In the genomic region with DNA sequence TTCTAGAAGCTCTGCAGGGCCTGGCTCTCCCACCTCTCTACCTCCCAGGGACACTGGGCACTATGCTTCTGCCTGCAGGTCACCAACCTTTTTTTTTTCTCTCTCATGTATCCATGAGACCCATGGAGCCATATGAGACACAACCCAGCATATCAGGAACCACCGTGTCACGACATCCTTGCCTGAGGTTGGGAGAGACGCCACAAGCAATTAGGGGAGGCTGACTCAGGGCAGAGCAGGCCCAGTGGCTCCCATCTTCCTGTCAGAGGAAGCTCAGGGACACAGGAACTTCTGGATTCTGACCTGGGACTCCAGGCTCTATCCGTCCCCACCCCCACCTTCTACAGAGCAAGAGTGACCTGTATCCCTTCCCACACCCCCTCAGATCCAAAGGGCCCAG, we compare ENCODE assay signal across 35 mouse cellular contexts. TPM values are rescaled to one million over a fixed set of nuclear protein-coding genes. Genes with fewer than 3 reads are reported as not detected.
DNase-seq lines count a peak whose midpoint lies in the region; ATAC-seq and TF ChIP-seq lines count a peak whose summit lies in the region.
"Had no signal": no experiment of that assay in that cellular context is flagged by ENCODE, and none has a peak within 500 bp of the region (broad histone marks: within the 10 kb centered on the region; RNA-seq: fewer than 3 reads in every experiment).

No protein-coding gene starts in this region.

- no peak for TF ChIP-seq CTCF in midbrain, postnatal 0 days (IDR thresholded peaks at IDR 0.05)

- H3K4me2 ChIP-seq in hindbrain, embryonic 11.5 days (replicated peaks; ENCODE audit: low read depth, low read length) = no peak overlapping the region
- H3K4me2 ChIP-seq in liver, embryonic 16.5 days (ENCODE audit: low read depth, low read length) = no peak overlapping the region
- H3K4me2 ChIP-seq in midbrain, embryonic 14.5 days (ENCODE audit: low read length) = no peak overlapping the region
- H3K4me2 ChIP-seq in midbrain, postnatal 0 days (ENCODE audit: low read depth, low read length, poor library complexity, severe bottlenecking) = no peak overlapping the region
- H3K4me2 ChIP-seq: embryonic facial prominence, embryonic 12.5 days; heart, embryonic 13.5 days; hindbrain, embryonic 15.5 days; kidney, embryonic 15.5 days; limb, embryonic 13.5 days; liver, embryonic 15.5 days had no signal

- H3K36me3 ChIP-seq in hindbrain, embryonic 11.5 days (ENCODE audit: control insufficient read depth, insufficient read depth, low read length) = peaks cover 16% of the 10 kb centered on the region
- H3K36me3 ChIP-seq in hindbrain, embryonic 10.5 days = peaks cover 53% of the 10 kb centered on the region
- H3K36me3 ChIP-seq in liver, embryonic 16.5 days (ENCODE audit: control insufficient read depth, insufficient read depth) = peaks cover 34% of the 10 kb centered on the region
- peaks cover 53% of the 10 kb centered on the region for H3K36me3 ChIP-seq in midbrain, embryonic 14.5 days (ENCODE audit: control insufficient read depth, insufficient read depth, low read length)
- peaks cover 39% of the 10 kb centered on the region for H3K36me3 ChIP-seq in midbrain, postnatal 0 days (ENCODE audit: insufficient read depth, low read length)
- H3K36me3 ChIP-seq: heart, embryonic 13.5 days; limb, embryonic 13.5 days had no signal

- no peak overlapping the region for H3K27ac ChIP-seq in hindbrain, embryonic 11.5 days (ENCODE audit: low read depth, low read length)
- H3K27ac ChIP-seq in hindbrain, embryonic 10.5 days = no peak overlapping the region
- H3K27ac ChIP-seq in liver, embryonic 16.5 days (ENCODE audit: low read length) = no peak overlapping the region
- H3K27ac ChIP-seq in midbrain, embryonic 14.5 days (replicated peaks; ENCODE audit: low read depth, low read length) = peak overlapping the region; percentile 26; the same call in 1 of the 2 replicates
- no peak overlapping the region for H3K27ac ChIP-seq in midbrain, postnatal 0 days (ENCODE audit: low read depth, low read length)
- H3K27ac ChIP-seq: embryonic facial prominence, embryonic 12.5 days; heart, embryonic 13.5 days; hindbrain, embryonic 15.5 days; kidney, embryonic 15.5 days; limb, embryonic 13.5 days; liver, embryonic 15.5 days; macrophage; stomach, postnatal 0 days had no signal

- H3K4me1 ChIP-seq in hindbrain, embryonic 11.5 days (replicated peaks; ENCODE audit: control insufficient read depth, insufficient read depth, low read length) = no peaks in the 10 kb centered on the region; the same call in 1 of the 2 replicates
- H3K4me1 ChIP-seq in hindbrain, embryonic 10.5 days (replicated peaks) = peaks cover 29% of the 10 kb centered on the region
- peaks cover 5% of the 10 kb centered on the region for H3K4me1 ChIP-seq in liver, embryonic 16.5 days (ENCODE audit: control insufficient read depth, low read depth, low read length)
- H3K4me1 ChIP-seq in midbrain, embryonic 14.5 days (ENCODE audit: control insufficient read depth, insufficient read depth, low read length) = no peaks in the 10 kb centered on the region
- no peaks in the 10 kb centered on the region for H3K4me1 ChIP-seq in midbrain, postnatal 0 days (ENCODE audit: insufficient read depth, low read length)
- H3K4me1 ChIP-seq: embryonic facial prominence, embryonic 12.5 days; heart, embryonic 13.5 days; hindbrain, embryonic 15.5 days; kidney, embryonic 15.5 days; limb, embryonic 13.5 days had no signal

- 78% methylated on average over 4 of the region's 4 CpGs for WGBS in hindbrain, embryonic 11.5 days
- 80% methylated on average over 4 of the region's 4 CpGs for WGBS in hindbrain, embryonic 10.5 days
- WGBS in liver, embryonic 16.5 days (ENCODE audit: insufficient replicate concordance) = 70% methylated on average over 4 of the region's 4 CpGs
- 86% methylated on average over 4 of the region's 4 CpGs for WGBS in midbrain, embryonic 14.5 days
- 79% methylated on average over 4 of the region's 4 CpGs for WGBS in midbrain, postnatal 0 days

- 0 out of 2 replicates have a peak, but pooled peaks have one; percentile 8 for ATAC-seq in hindbrain, embryonic 11.5 days (ENCODE audit: low FRiP score)
- ATAC-seq in liver, embryonic 16.5 days (ENCODE audit: low read depth) = 0 out of 2 replicates have a peak, but pooled peaks have one; percentile 14
- ATAC-seq in midbrain, embryonic 14.5 days (ENCODE audit: low FRiP score, low TSS enrichment) = no peak
- ATAC-seq in midbrain, postnatal 0 days (ENCODE audit: low FRiP score) = no peak
- ATAC-seq: forebrain, embryonic 16.5 days had no signal

- H3K9ac ChIP-seq in hindbrain, embryonic 11.5 days (ENCODE audit: low read depth, low read length) = no peak overlapping the region
- H3K9ac ChIP-seq in liver, embryonic 16.5 days (ENCODE audit: low read depth, low read length) = no peak overlapping the region
- H3K9ac ChIP-seq in midbrain, embryonic 14.5 days (replicated peaks; ENCODE audit: low read length) = no peak overlapping the region
- H3K9ac ChIP-seq in midbrain, postnatal 0 days (replicated peaks; ENCODE audit: low read length, poor library complexity, severe bottlenecking) = no peak overlapping the region
- H3K9ac ChIP-seq: embryonic facial prominence, embryonic 12.5 days; heart, embryonic 13.5 days; hindbrain, embryonic 15.5 days; kidney, embryonic 15.5 days; limb, embryonic 13.5 days; liver, embryonic 15.5 days had no signal

- no peaks in the 10 kb centered on the region for H3K9me3 ChIP-seq in hindbrain, embryonic 11.5 days (ENCODE audit: control insufficient read depth, low read length)
- no peaks in the 10 kb centered on the region for H3K9me3 ChIP-seq in hindbrain, embryonic 10.5 days
- H3K9me3 ChIP-seq in liver, embryonic 16.5 days (replicated peaks; ENCODE audit: control insufficient read depth, low read length) = no peaks in the 10 kb centered on the region
- no peaks in the 10 kb centered on the region for H3K9me3 ChIP-seq in midbrain, embryonic 14.5 days (ENCODE audit: control insufficient read depth, low read length)
- no peaks in the 10 kb centered on the region for H3K9me3 ChIP-seq in midbrain, postnatal 0 days (ENCODE audit: low read length)
- H3K9me3 ChIP-seq: embryonic facial prominence, embryonic 12.5 days; heart, embryonic 13.5 days; hindbrain, embryonic 15.5 days; kidney, embryonic 15.5 days; limb, embryonic 13.5 days; liver, embryonic 15.5 days had no signal

- H3K4me3 ChIP-seq in hindbrain, embryonic 11.5 days (ENCODE audit: low read depth, low read length) = no peak overlapping the region
- H3K4me3 ChIP-seq in hindbrain, embryonic 10.5 days = no peak overlapping the region
- H3K4me3 ChIP-seq in liver, embryonic 16.5 days (ENCODE audit: low read depth, low read length) = no peak overlapping the region
- H3K4me3 ChIP-seq in midbrain, embryonic 14.5 days (replicated peaks; ENCODE audit: low read depth, low read length) = no peak overlapping the region
- no peak overlapping the region for H3K4me3 ChIP-seq in midbrain, postnatal 0 days (ENCODE audit: low read depth, low read length)
- H3K4me3 ChIP-seq: embryonic facial prominence, embryonic 12.5 days; heart, embryonic 13.5 days; hindbrain, embryonic 15.5 days; kidney, embryonic 15.5 days; limb, embryonic 13.5 days; liver, embryonic 15.5 days had no signal

- DNase-seq in hindbrain, embryonic 11.5 days (ENCODE audit: low spot score) = no peak
- DNase-seq in hindbrain, embryonic 10.5 days (ENCODE audit: low spot score) = no peak
- no peak for DNase-seq in liver
- DNase-seq in midbrain, embryonic 14.5 days = no peak
- DNase-seq in midbrain, postnatal 0 days (ENCODE audit: low spot score) = no peak
- DNase-seq in testis, postnatal 14 days (ENCODE audit: low spot score) = no peak
- DNase-seq: adrenal gland, postnatal 25 days; B cell, adult 2 months; cerebellum, adult 11-12 months; cerebellum, adult 9-11 months; embryo, embryonic 11 days; heart, postnatal 10 days; kidney, adult 18-20 months; kidney, postnatal 36 days; lung, postnatal 10 days; right cerebral cortex, adult 18-20 months; right cerebral cortex, postnatal 4 days; thymus, adult 2 months; thymus, postnatal 36 days had no signal

- no peaks in the 10 kb centered on the region for H3K27me3 ChIP-seq in hindbrain, embryonic 11.5 days (ENCODE audit: control insufficient read depth, insufficient read depth, low read length)
- H3K27me3 ChIP-seq in hindbrain, embryonic 10.5 days (ENCODE audit: insufficient read depth, poor library complexity, severe bottlenecking) = no peaks in the 10 kb centered on the region
- no peaks in the 10 kb centered on the region for H3K27me3 ChIP-seq in liver, embryonic 16.5 days (ENCODE audit: control insufficient read depth, insufficient read depth, low read depth, low read length)
- H3K27me3 ChIP-seq in midbrain, embryonic 14.5 days (ENCODE audit: control insufficient read depth, insufficient read depth, low read length) = no peaks in the 10 kb centered on the region
- H3K27me3 ChIP-seq in midbrain, postnatal 0 days (ENCODE audit: insufficient read depth, low read length) = no peaks in the 10 kb centered on the region
- H3K27me3 ChIP-seq: embryonic facial prominence, embryonic 12.5 days; heart, embryonic 13.5 days; hindbrain, embryonic 15.5 days; kidney, embryonic 15.5 days; limb, embryonic 13.5 days had no signal

RNA-seq across cellular contexts. Expression of gene Adgrg3, which starts 1.6 kb away (rescaled TPM):
- polyA plus RNA-seq in hindbrain, embryonic 11.5 days (2014; fragmentation: Nextera tagmentation; extraction: Ambion mirVana) = 2.5 and 4.7 TPM in 2 replicates
- polyA plus RNA-seq in hindbrain, embryonic 10.5 days (2016; fragmentation: Nextera tagmentation; extraction: Ambion mirVana) = 3.2 and 3.5 TPM in 2 replicates
- polyA plus RNA-seq in liver, embryonic 16.5 days (2015; fragmentation: Nextera tagmentation; extraction: Ambion mirVana) = 8.3 and 9.1 TPM in 2 replicates
- polyA plus RNA-seq in midbrain, embryonic 14.5 days (2014; fragmentation: Nextera tagmentation; extraction: Ambion mirVana) = 0.24 and 1.3 TPM in 2 replicates
- total RNA-seq in midbrain, postnatal 0 days (2014; rRNA removed) = 1.5 and 1.7 TPM in 2 replicates
- polyA plus RNA-seq in midbrain, postnatal 0 days (2015; fragmentation: Nextera tagmentation; extraction: Ambion mirVana) = 0.59 and 0.88 TPM in 2 replicates

RNA-seq across cellular contexts. Expression of gene Drc7, which starts 39.0 kb away (rescaled TPM):
- 1.0 and 1.2 TPM in 2 replicates for polyA plus RNA-seq in hindbrain, embryonic 11.5 days (2014; fragmentation: Nextera tagmentation; extraction: Ambion mirVana)
- polyA plus RNA-seq in hindbrain, embryonic 10.5 days (2016; fragmentation: Nextera tagmentation; extraction: Ambion mirVana) = 0.68 and 0.88 TPM in 2 replicates
- 0.44 and 0.50 TPM in 2 replicates for polyA plus RNA-seq in liver, embryonic 16.5 days (2015; fragmentation: Nextera tagmentation; extraction: Ambion mirVana)
- polyA plus RNA-seq in midbrain, embryonic 14.5 days (2014; fragmentation: Nextera tagmentation; extraction: Ambion mirVana) = 1.2 TPM in 2 replicates
- total RNA-seq in midbrain, postnatal 0 days (2014; rRNA removed) = 4.4 and 9.8 TPM in 2 replicates
- 2.8 and 3.6 TPM in 2 replicates for polyA plus RNA-seq in midbrain, postnatal 0 days (2015; fragmentation: Nextera tagmentation; extraction: Ambion mirVana)
- total RNA-seq: adrenal gland, adult 18-20 months; adrenal gland, postnatal 25 days; gastrocnemius, adult 8-10 months; gastrocnemius, postnatal 4 days; heart, adult 8-10 months; heart, postnatal 10 days had no signal
- polyA plus RNA-seq: heart, embryonic 13.5 days; intestine, embryonic 14.5 days; kidney, embryonic 15.5 days; limb, embryonic 13.5 days; macrophage; neural tube, embryonic 11.5 days had no signal

RNA-seq across cellular contexts. Expression of gene Adgrg1, which starts 41.3 kb away (rescaled TPM):
- 138 and 160 TPM in 2 replicates for polyA plus RNA-seq in hindbrain, embryonic 11.5 days (2014; fragmentation: Nextera tagmentation; extraction: Ambion mirVana)
- 101 and 186 TPM in 2 replicates for polyA plus RNA-seq in hindbrain, embryonic 10.5 days (2016; fragmentation: Nextera tagmentation; extraction: Ambion mirVana)
- polyA plus RNA-seq in liver, embryonic 16.5 days (2015; fragmentation: Nextera tagmentation; extraction: Ambion mirVana) = 45.0 and 50.6 TPM in 2 replicates
- polyA plus RNA-seq in midbrain, embryonic 14.5 days (2014; fragmentation: Nextera tagmentation; extraction: Ambion mirVana) = 112 and 165 TPM in 2 replicates
- 218 and 247 TPM in 2 replicates for total RNA-seq in midbrain, postnatal 0 days (2014; rRNA removed)
- 114 and 125 TPM in 2 replicates for polyA plus RNA-seq in midbrain, postnatal 0 days (2015; fragmentation: Nextera tagmentation; extraction: Ambion mirVana)

Comparison
In these comparisons a context has a peak if more than half of its experiments do, and no peak if none do; other contexts are left out.
1. ATAC-seq: peak in hindbrain, embryonic 11.5 days (single experiment) and liver, embryonic 16.5 days (single experiment); none in midbrain, embryonic 14.5 days (single experiment) and midbrain, postnatal 0 days (single experiment).